Mouse (Mus musculus) monocyte, adult 2 months (primary cell): ENCODE data around the gene Sord.

Experiments used
- DNase-seq, 2 experiments: peaks; one replicate each; pipeline ENCODE4 v3.0.0; 2022; ENCODE audit warnings: low spot score in 2 of 2, low read depth in 1 of 2

The Sord gene

DNA sequence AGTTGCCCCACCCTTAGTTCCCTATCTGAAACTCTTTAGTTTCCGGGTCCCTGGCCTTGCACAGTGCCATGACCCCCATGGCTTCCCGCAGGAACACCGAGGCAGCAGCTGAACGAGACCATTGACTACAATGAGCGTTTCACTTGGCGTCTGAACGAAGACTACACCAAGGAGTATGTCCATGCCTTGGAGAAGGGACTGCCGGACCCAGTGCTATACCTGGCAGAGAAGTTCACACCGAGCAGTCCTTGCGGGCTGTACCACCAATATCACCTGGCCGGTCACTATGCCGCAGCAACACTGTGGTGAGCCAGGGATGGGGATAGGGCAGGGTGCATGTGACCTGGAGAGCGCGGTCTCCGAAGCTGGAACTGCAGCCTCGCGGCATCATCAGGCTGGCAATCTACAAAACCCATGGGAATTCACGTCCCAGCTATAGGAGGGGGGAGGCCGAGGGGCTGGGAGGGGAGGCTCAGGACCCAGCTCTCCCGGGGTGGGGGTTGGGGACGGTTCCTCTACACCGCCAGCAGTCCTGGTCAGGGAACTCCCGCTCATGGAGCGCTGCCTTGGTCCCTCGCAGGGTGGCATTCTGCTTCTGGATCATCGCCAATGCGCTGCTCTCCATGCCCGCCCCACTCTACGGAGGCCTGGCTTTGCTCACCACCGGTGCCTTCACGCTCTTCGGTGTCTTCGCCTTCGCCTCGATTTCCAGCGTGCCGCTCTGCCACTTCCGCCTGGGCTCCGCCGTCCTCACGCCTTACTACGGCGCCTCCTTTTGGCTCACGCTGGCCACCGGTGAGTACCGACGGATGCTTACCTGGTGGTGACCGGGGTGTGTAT is 66.8 kb downstream of the Sord start:
- DNase-seq = no peak

DNA sequence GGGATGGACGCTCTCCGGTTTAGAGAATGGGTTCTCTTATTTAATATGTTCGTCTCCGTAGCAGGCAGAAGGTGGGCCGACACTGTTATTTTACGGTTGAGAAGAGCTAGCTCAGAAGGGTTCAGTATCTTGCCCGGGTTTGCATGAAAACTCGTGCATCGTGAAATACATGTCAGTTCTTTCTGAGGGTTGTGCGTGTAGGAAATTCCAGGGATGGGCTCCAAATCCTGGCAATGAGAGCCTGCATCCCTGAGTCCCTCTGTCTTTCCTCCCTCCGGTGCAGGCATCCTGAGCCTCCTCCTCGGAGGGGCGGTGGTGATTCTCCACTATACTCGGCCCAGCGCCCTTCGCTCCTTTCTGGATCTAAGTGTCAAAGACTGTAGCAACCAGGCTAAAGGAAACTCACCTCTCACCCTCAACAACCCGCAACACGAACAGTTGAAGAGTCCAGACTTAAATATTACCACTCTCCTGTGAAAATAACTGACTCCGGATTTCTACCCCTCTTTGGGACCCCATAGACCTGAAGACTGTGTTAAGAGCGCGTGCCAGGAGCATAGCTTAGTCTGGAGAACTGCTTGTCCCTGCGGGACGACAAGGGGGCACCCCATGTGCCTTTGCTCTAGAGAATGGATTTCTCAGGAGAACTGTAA is 67.5 kb downstream of the Sord start:
- DNase-seq = no peak

DNA sequence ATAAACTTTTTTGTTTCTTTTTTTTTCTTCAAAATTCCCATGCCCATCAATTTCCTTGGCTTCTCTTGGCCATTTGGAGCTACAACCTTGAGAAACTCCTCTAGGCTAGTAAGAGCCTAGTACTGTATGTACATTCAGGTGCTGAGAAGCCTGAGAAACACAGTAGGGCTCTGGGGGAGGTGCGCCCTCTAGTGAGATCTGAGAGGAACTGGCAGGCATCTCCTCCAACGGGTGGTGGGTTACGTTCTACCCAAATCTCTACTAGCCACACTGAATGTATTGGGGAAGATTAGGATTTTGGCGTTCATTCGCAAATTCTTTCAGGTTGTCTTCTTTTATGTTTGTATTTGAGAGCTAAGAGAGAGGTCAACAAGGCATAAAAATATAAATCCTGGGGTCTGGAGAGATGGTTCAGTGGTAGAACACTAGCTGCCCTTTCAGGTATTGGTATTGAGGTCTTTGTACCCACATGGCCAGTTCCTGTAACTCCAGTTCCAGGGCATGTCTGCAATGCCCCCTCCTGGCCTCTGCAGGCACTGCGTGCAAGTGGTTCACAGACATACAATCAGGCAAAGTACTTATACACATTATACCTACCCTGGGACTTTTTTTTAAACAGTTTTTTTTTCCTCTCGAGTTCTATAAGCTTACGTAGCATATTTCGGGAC is 68.2 kb downstream of the Sord start:
- peak in 1 of 2 experiments; percentile 42 for DNase-seq

DNA sequence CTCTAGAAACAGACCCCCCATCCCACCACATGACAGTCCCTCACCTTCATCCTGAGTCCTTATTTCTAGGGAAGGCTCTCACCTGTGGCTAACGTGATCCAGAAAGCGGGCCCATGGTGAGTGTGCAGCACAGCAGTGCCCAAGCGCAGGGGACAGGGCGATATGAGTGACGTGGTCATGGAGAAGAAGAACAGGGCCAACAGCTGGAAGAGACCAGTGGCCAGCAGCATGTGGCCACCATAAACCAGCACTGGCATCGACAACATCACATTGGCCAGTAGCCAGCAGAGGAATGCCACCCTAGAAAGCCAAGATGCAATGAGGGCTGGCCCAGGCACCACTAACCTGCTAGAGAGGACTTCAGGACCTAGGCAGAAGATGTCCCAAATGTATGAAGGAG is 70.0 kb downstream of the Sord start:
- DNase-seq = no peak

DNA sequence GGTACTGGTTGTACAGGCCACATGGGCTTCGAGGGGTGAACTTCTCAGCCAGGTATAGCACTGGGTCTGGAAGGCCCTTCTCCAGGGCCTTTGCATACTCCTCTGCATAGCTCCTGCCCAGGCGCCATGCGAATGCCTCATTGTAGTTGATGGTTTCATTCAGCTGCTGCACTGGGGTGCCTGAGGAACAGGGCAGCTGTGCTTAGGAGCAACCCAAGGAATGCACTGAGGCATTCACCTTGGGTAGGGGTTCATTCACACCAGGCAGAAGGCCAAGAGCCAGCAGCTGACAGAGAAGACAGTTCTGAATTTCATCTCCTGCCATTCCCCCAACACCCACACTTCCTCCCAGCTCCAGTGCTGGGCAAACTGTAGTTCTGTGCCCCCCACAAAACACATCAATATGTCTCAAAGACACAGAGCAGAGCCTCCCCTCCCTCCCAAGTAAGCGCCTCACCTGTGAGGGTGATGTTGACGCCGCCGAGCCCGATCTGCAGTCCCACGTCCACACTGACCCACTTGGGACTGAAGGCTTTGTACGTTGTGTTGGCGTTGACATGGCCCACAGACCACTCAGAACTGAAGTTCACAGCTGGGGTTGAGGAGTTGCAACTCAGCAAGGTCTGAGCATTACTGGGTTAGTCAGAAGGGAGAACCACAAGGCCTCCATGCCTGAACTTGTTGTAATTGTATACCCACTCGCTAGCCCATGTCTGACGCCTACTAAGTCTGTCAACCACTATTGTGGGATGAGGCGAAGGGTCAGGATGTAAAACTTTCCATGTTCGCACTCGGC is 70.7 kb downstream of the Sord start:
- no peak for DNase-seq

DNA sequence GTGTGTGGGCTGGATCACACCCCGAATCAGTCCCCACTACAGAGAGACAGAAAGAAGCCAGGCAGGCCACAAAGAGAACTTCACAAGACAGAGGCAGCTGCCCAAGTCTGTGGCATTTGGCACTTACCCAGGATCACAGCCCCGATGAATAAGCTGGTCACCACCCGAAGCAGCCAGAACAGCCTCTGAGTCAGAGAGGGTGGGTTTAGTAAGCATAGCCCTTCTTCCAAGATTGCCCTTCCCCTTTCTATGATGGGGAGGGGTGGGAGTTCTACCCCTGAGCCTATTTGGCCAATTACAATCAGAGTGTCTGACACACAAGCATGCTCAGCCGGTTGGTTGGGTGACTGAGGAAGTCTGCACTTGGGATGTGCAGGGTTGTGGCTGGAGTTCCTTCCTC is 71.6 kb downstream of the Sord start:
- no peak for DNase-seq

DNA sequence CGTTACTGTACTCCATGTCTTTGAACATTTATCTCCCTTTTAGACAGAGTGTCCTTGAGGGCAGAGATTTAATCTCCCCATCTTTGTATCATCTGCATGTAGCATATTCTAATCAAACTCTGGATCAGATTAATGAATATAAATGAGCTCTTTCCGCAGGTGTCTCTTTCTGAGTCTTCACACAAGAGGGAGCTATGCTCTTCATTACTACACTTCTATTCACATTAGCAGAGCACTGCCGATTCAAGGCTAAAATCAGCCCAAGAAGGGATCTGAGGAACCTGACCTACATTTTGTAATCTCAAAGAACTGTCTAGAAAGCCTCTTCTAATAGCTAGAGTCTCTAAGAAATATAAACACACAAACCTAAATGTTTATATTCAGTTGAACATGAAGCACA is 75.1 kb downstream of the Sord start:
- DNase-seq = no peak

DNA sequence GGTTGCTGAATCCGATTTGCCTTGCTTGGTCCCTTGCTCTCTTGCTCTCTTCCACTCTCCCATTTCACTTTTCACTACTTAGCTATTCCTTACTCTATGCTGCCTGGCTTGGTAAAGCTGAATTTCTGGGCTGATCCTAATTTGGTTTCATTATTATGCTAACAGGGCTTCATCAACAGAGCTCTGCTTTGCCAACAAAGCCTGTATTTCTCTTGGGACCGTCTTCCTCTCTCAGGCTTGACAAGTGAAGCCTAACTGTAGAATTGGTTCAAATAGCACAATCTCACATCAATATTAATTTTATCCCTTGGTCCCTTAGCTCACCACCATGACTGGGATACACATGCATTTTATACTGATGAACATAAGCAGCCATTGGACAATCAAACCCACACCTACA is 77.0 kb downstream of the Sord start:
- DNase-seq = no peak

DNA sequence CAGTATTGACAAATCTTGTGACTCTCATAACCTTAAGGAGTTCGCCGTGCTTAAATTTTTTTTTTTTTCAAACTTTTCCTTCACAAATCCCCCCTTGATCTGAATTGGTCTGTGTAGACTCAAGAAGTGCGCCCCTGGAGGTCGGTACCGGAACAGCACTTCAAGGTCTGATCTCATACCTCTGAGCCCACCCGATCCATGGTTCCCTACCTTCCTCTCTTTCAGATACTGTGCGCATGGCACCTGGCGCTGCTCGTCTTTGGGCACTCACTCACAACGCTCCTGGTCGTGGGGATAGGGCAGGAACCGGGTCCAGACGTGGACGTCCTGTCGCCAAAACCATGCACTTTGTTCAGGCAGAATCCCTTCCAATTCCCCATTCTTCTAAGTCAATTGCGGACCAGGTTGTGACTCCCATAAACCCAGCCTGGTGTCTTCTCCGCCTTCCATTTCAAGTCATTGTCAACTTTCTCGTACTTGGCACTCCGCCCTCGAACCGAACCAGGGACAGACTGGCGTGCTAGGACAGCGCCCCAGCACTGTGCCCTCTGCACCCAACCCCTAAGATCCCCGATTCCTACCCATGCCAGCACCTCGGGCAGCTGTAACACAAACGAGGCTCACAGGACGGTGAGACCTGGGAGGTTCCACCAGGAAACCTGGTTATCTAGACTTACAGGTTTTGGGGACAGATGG is 78.3 kb downstream of the Sord start:
- no peak for DNase-seq

DNA sequence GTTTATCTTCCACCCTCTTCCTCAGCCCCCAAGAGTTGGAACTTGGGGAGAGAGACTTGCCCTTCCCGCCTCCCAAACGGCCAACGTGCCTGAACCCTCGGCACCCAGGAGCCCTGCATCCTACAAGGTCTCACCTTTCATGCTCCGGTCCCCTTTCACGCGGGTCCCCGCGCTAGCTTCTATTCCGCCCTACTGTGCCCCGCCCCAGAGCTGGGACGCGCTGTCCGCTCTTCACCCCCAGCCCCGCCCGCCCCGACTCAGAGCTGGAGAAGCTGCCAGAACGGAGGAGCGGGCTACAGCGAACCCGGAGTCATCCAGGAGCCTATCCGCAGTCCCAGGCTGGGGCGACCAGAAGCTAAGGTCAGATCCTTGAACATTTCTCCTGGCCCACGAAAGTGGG is 79.0 kb downstream of the Sord start, which contains the start of gene Duoxa1:
Gene Duoxa1 (minus strand): TSS at position 195 of the 400 bp plus-strand sequence.
- DNase-seq = no peak
